Mouse (Mus musculus) G1E (cell line): ENCODE measurements at regions not wholly inside any gene's neighbourhood (a gene's known extent, or its start where the extent isn't known, plus 50 kb on each side); places are given as distances from the start of the nearest gene placed in this dataset.

Experiments used
- CTCF ChIP-seq: IDR thresholded peaks from 2 replicates; pipeline ENCODE4 v1.5.1; 2012; ENCODE audit warnings: low read depth, low read length, inconsistent platforms, mixed read lengths
- GATA2 ChIP-seq: IDR thresholded peaks from 2 replicates; pipeline ENCODE4 v1.6.1; 2012; ENCODE audit warnings: low read depth, low read length, inconsistent platforms, borderline replicate concordance
- POLR2AphosphoS5 ChIP-seq: IDR thresholded peaks from 2 replicates; pipeline ENCODE4 v1.6.1; 2012; ENCODE audit warnings: low read depth, low read length, inconsistent platforms; ENCODE audit not compliant: insufficient replicate concordance
- TAL1 ChIP-seq: conservative IDR thresholded peaks from 2 replicates; pipeline ENCODE4 v1.6.1; 2012; ENCODE audit warnings: low read depth, low read length, inconsistent platforms, mixed read lengths

GRCm38 (mm10) chr15:68695041-68695650, 2194.4 kb upstream of the Lrrc6 start:
- no peak for TF ChIP-seq CTCF
- no peak for TF ChIP-seq POLR2AphosphoS5
- no peak for TF ChIP-seq TAL1
- TF ChIP-seq GATA2 = no peak
